Mouse (Mus musculus) midbrain, embryonic 14.5 days (tissue): ENCODE measurements at regions not wholly inside any gene's neighbourhood (a gene's known extent, or its start where the extent isn't known, plus 50 kb on each side); places are given as distances from the start of the nearest gene placed in this dataset.
A peak's percentile ranks its signal among the peaks of the same experiment; 100 is the strongest.

ENCODE experiments used
- ATAC-seq: fragments of 200-750 bp; cut with Nextera tagmentation; 2 replicates; pipeline ENCODE4 v1.8.0; 2017; ENCODE audit warnings: moderate number of reproducible peaks, moderate library complexity; ENCODE audit not compliant: low FRiP score, low TSS enrichment
- DNase-seq: peaks from one replicate; pipeline ENCODE4 v3.0.0-alpha.2; 2015
- H3K27ac ChIP-seq: fragments of 300-500 bp; sonication (generic); replicated peaks from 2 replicates; pipeline ENCODE4 v1.5.1; 2014; ENCODE audit warnings: mild to moderate bottlenecking, low read depth, low read length, moderate library complexity
- H3K27me3 ChIP-seq: fragments of 300-500 bp; sonication (generic); 2 replicates; pipeline ENCODE4 v1.6.1; 2014; ENCODE audit warnings: low read length, control low read depth, mixed read lengths; ENCODE audit not compliant: control insufficient read depth, insufficient read depth
- H3K36me3 ChIP-seq: fragments of 300-500 bp; sonication (generic); 2 replicates; pipeline ENCODE4 v1.6.1; 2014; ENCODE audit warnings: low read length, control low read depth; ENCODE audit not compliant: control insufficient read depth, insufficient read depth
- H3K4me1 ChIP-seq: fragments of 300-500 bp; sonication (generic); 2 replicates; pipeline ENCODE4 v1.6.1; 2014; ENCODE audit warnings: mild to moderate bottlenecking, antibody characterized with exemption, low read length, control low read depth; ENCODE audit not compliant: control insufficient read depth, insufficient read depth
- H3K4me2 ChIP-seq: fragments of 300-500 bp; sonication (generic); 2 replicates; pipeline ENCODE4 v1.6.1; 2014; ENCODE audit warnings: mild to moderate bottlenecking, low read length, moderate library complexity
- H3K4me3 ChIP-seq: fragments of 300-500 bp; sonication (generic); replicated peaks from 2 replicates; pipeline ENCODE4 v1.5.1; 2014; ENCODE audit warnings: low read depth, low read length
- H3K9ac ChIP-seq: fragments of 300-500 bp; sonication (generic); replicated peaks from 2 replicates; pipeline ENCODE4 v1.6.1; 2014; ENCODE audit warnings: mild to moderate bottlenecking, low read length, moderate library complexity
- H3K9me3 ChIP-seq: fragments of 300-500 bp; sonication (generic); 2 replicates; pipeline ENCODE4 v1.6.1; 2016; ENCODE audit warnings: low read length, control low read depth, mixed read lengths; ENCODE audit not compliant: control insufficient read depth
- WGBS: fragments of 180-500 bp; shearing (Covaris S2); extraction: QIAGEN DNeasy Blood & Tissue Kit; methylation state at CpG from one replicate; pipeline ENCODE4 v1.1.7; 2014; 5-methylcytosine and 5-hydroxymethylcytosine counted together

GRCm38 (mm10) chr12:12655184-12655583, 286.5 kb downstream of the Mycn start:
- WGBS, result 72% methylated on average over 10 of the region's 10 CpGs
- no peak overlapping the region for H3K27ac ChIP-seq
- no peak overlapping the region for H3K4me3 ChIP-seq
- H3K36me3 ChIP-seq, result no peaks in the 10 kb centered on the region
- no peak overlapping the region for H3K9ac ChIP-seq
- H3K9me3 ChIP-seq, result peaks cover 3% of the 10 kb centered on the region; the same call in 1 of the 2 replicates
- DNase-seq (no peak), ATAC-seq (no peak)
- 0 out of 2 replicates have a peak, but pooled peaks cover 3% of the 10 kb centered on the region for H3K4me1 ChIP-seq
- H3K27me3 ChIP-seq, result no peaks in the 10 kb centered on the region; the same call in 1 of the 2 replicates
- no peak overlapping the region for H3K4me2 ChIP-seq

DNA sequence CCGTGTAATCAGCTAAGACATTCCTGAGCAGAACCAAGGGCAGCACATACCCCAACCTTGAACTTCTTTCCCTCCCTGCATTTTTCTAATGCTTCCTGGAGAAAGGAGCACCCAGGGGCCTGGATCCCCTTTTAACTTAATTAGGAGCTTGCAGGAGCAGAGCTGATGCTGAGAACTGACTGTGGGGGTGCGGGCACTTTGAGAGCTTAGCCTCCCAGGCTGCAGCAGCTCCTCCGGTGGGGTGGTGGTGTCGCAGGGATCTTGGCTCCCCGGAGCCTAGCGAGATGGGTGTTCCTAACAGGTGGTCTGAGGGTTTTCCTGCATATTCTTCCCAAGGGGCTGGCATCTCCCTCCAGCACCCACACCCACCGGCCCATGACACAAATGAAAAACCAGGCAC, 289.4 kb downstream of the Mycn start:
- no peaks in the 10 kb centered on the region; the same call in 1 of the 2 replicates for H3K27me3 ChIP-seq
- no peak overlapping the region for H3K4me2 ChIP-seq
- ATAC-seq (no peak), DNase-seq (peak; percentile 16)
- no peak overlapping the region for H3K4me3 ChIP-seq
- H3K27ac ChIP-seq, result no peak overlapping the region
- no peak overlapping the region for H3K9ac ChIP-seq
- no peaks in the 10 kb centered on the region for H3K36me3 ChIP-seq
- 0 out of 2 replicates have a peak, but pooled peaks cover 3% of the 10 kb centered on the region for H3K4me1 ChIP-seq
- no peaks in the 10 kb centered on the region for H3K9me3 ChIP-seq
- 12% methylated on average over 7 of the region's 7 CpGs for WGBS

DNA sequence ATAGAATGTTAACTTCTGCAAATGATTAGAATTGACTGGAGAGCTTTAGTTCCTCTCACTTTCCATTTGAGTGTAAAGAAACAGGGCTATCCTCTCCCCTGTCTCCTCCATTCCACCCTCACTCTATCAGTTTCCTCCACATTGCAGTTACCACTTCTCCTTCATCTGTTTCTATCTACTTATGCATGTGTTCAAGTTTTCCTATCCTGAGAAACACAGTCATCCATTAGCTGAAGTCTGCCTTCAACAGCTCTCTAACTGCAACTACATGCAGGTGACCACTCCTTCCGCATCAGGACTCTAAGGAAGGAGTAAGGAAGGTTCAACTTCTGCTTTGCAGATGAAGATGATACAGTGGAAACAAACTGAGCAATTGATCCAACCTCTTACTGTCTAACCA, 291.4 kb downstream of the Mycn start:
- Histone ChIP-seq H3K36me3 (no peaks in the 10 kb centered on the region), H3K4me3 (no peak overlapping the region), H3K4me2 (no peak overlapping the region), H3K27ac (no peak overlapping the region), H3K9me3 (no peaks in the 10 kb centered on the region), H3K4me1 (0 out of 2 replicates have a peak, but pooled peaks cover 3% of the 10 kb centered on the region), H3K27me3 (no peaks in the 10 kb centered on the region; the same call in 1 of the 2 replicates), H3K9ac (no peak overlapping the region)
- WGBS, result 95% methylated on average over 1 of the region's 1 CpGs
- no peak for DNase-seq
- no peak for ATAC-seq

DNA sequence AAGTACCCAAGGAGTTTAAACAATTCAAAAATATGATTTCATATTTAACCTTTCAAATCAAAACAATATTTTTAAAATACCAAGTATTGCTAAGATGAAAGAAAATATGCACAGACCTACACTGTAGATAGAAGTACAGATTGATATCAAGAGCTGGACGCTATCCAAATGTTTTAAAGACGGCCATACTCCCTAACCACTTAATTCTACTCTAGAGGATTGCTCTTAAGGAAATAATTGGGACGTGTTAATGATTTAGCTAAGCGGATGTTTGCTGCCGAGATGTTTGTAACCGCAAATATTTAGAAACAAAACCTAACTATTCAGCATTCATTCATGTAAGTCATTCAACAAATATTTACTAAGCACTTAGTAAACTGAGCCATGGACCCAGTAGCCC, 294.2 kb downstream of the Mycn start:
- H3K4me1 ChIP-seq, result 0 out of 2 replicates have a peak, but pooled peaks cover under 1% of the 10 kb centered on the region
- ATAC-seq (no peak), DNase-seq (no peak)
- H3K4me3 ChIP-seq, result no peak overlapping the region
- no peaks in the 10 kb centered on the region for H3K9me3 ChIP-seq
- H3K9ac ChIP-seq, result no peak overlapping the region
- 84% methylated on average over 6 of the region's 6 CpGs for WGBS
- H3K27me3 ChIP-seq, result no peaks in the 10 kb centered on the region
- H3K36me3 ChIP-seq, result no peaks in the 10 kb centered on the region
- no peak overlapping the region for H3K4me2 ChIP-seq
- H3K27ac ChIP-seq, result no peak overlapping the region

GRCm38 (mm10) chr12:12645183-12645582, 296.5 kb downstream of the Mycn start:
- Histone ChIP-seq H3K4me1 (no peaks in the 10 kb centered on the region), H3K36me3 (no peaks in the 10 kb centered on the region), H3K4me2 (no peak overlapping the region), H3K27ac (no peak overlapping the region), H3K9me3 (no peaks in the 10 kb centered on the region), H3K4me3 (no peak overlapping the region), H3K27me3 (no peaks in the 10 kb centered on the region), H3K9ac (no peak overlapping the region)
- no peak for ATAC-seq
- WGBS, result 80% methylated on average over 4 of the region's 4 CpGs
- DNase-seq, result no peak

- DNase-seq, result peak; percentile 32
- no peak for ATAC-seq
- 17% methylated on average over 11 of the region's 11 CpGs for WGBS
Observed at GRCm38 (mm10) chr12:12643247-12643963, 298.3 kb downstream of the Mycn start.

DNA sequence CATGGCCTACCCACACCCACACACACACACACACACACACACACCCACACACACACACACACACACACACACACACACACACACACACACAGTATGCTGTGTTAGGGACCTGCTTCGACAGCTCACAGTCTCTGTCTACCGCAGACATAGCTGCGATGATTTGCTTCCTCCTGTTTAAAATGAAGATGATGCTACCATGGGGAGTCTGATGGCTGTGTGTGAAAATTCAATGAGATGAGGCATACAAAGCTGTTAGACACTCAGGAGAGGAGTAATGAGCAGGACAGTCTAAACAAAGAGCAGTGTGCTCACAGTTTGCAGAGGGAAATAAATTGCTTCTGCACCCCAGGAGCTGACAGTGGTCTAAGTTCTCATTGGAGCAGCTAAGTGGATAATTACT, 306.4 kb downstream of the Mycn start:
- Histone ChIP-seq H3K36me3 (no peaks in the 10 kb centered on the region), H3K27ac (no peak overlapping the region), H3K4me2 (no peak overlapping the region), H3K27me3 (no peaks in the 10 kb centered on the region), H3K4me1 (no peaks in the 10 kb centered on the region), H3K9ac (no peak overlapping the region), H3K4me3 (no peak overlapping the region), H3K9me3 (no peaks in the 10 kb centered on the region)
- WGBS, result 80% methylated on average over 3 of the region's 3 CpGs
- DNase-seq (no peak), ATAC-seq (no peak)

More at GRCm38 (mm10) chr12:12643247-12643963, 298.3 kb downstream of the Mycn start:
- no peaks in the 10 kb centered on the region for H3K27me3 ChIP-seq
- no peaks in the 10 kb centered on the region for H3K9me3 ChIP-seq
- H3K9ac ChIP-seq, result no peak overlapping the region
- no peak overlapping the region for H3K27ac ChIP-seq
- no peak overlapping the region for H3K4me2 ChIP-seq
- no peaks in the 10 kb centered on the region for H3K36me3 ChIP-seq
- no peaks in the 10 kb centered on the region for H3K4me1 ChIP-seq
- H3K4me3 ChIP-seq, result no peak overlapping the region

DNA sequence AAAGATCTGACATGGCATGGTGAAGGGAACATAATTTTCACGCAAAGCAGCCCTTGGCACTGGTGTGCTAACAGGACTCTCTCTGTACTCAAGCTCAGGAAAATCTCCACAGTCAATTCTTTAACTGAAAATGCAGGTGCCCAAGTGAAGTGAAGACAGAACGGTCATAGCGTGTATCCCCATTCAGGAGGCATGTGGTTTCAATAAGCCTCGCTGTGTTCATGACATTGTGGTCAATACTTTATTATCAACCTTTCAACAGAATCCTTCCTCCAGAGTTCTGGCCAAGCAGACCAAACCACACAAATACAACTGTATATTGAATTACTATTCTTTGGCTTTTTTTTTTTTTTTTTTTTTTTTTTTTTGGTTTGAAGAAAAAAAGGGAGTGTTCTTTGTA, 314.1 kb downstream of the Mycn start:
- no peak overlapping the region for H3K27ac ChIP-seq
- H3K36me3 ChIP-seq, result no peaks in the 10 kb centered on the region
- 0 out of 2 replicates have a peak, but pooled peaks cover 5% of the 10 kb centered on the region for H3K4me1 ChIP-seq
- no peak overlapping the region for H3K4me2 ChIP-seq
- H3K4me3 ChIP-seq, result no peak overlapping the region
- H3K9me3 ChIP-seq, result no peaks in the 10 kb centered on the region
- DNase-seq, result no peak
- no peak for ATAC-seq
- no peaks in the 10 kb centered on the region for H3K27me3 ChIP-seq
- H3K9ac ChIP-seq, result no peak overlapping the region
- 94% methylated on average over 4 of the region's 4 CpGs for WGBS

- 93% methylated on average over 1 of the region's 1 CpGs for WGBS
- Histone ChIP-seq H3K27ac (no peak overlapping the region), H3K27me3 (no peaks in the 10 kb centered on the region), H3K4me1 (0 out of 2 replicates have a peak, but pooled peaks cover 5% of the 10 kb centered on the region), H3K36me3 (no peaks in the 10 kb centered on the region), H3K9me3 (no peaks in the 10 kb centered on the region), H3K9ac (no peak overlapping the region), H3K4me3 (no peak overlapping the region), H3K4me2 (no peak overlapping the region)
- ATAC-seq, result no peak
- no peak for DNase-seq
Observed at GRCm38 (mm10) chr12:12625788-12626187, 315.9 kb downstream of the Mycn start.
